Comparison of ENCODE assay signal across 8 mouse cellular contexts in genomic region chr19:24961172-24961962, GRCm38 (mm10). TPM values are rescaled to one million over a fixed set of nuclear protein-coding genes. Genes with fewer than 3 reads are reported as not detected.
DNase-seq lines count a peak whose midpoint lies in the region; ATAC-seq and TF ChIP-seq lines count a peak whose summit lies in the region.

Cbwd1 (minus strand) TSS chr19:24961610.

- 0 out of 4 replicates have a peak, but pooled peaks of 1 of the 2 experiments have one; percentile 24 for TF ChIP-seq EP300 in MEL (IDR thresholded peaks at IDR 0.05; ENCODE audit: low read depth in 1 of 2, low read length in 2 of 2)

- peak; percentile 51 to 65 (median 59); a peak in 5 of 6 replicates for TF ChIP-seq CTCF in MEL (IDR thresholded peaks at IDR 0.05 in 2 of 3, conservative IDR thresholded peaks at IDR 0.05 in 1 of 3; ENCODE audit: control insufficient read depth in 1 of 3, insufficient read depth in 1 of 3, low read depth in 2 of 3, low read length in 3 of 3, poor library complexity in 1 of 3, severe bottlenecking in 1 of 3)
- TF ChIP-seq CTCF in cerebellum, adult 2 months (IDR thresholded peaks at IDR 0.05; ENCODE audit: borderline replicate concordance, insufficient read depth, low read depth, low read length), result peak; percentile 80
- TF ChIP-seq CTCF in forebrain, postnatal 0 days (IDR thresholded peaks at IDR 0.05; ENCODE audit: low read depth), result peak; percentile 81

- peak within 1 kb of the TSS; percentile 65 for H3K4me2 ChIP-seq in forebrain, postnatal 0 days (ENCODE audit: low read depth)
- peak within 1 kb of the TSS; percentile 64 for H3K4me2 ChIP-seq in lung, embryonic 15.5 days

- peak; percentile 98 for DNase-seq in MEL (ENCODE audit: low read depth, low spot score)
- peak; percentile 93 to 95 for DNase-seq in cerebellum, adult 2 months
- peak; percentile 98 for DNase-seq in forebrain, postnatal 0 days
- DNase-seq in heart, postnatal 4 days, result peak; percentile 98
- DNase-seq in layer of hippocampus, adult 8-10 months (ENCODE audit: low spot score in 2 of 2), result peak; percentile 97
- peak; percentile 96 for DNase-seq in ovary, adult 18-20 months (ENCODE audit: low spot score)
- peak; percentile 100 for DNase-seq in thymus, postnatal 0 days (ENCODE audit: low spot score)

- TF ChIP-seq POLR2A in MEL (IDR thresholded peaks at IDR 0.05; ENCODE audit: control insufficient read depth in 1 of 2, insufficient read depth in 1 of 2, low read depth in 1 of 2, low read length in 2 of 2, poor library complexity in 1 of 2), result peak; percentile 61 to 96; a peak in 3 of 4 replicates
- TF ChIP-seq POLR2A in cerebellum, adult 2 months (IDR thresholded peaks at IDR 0.05; ENCODE audit: borderline replicate concordance, insufficient read depth, low read length), result peak; percentile 81; the same call in 1 of the 2 replicates

- peaks cover 0 to 7% of the 10 kb centered on the region in 2 experiments; a peak in 2 of 4 replicates for H3K36me3 ChIP-seq in MEL (ENCODE audit: control insufficient read depth in 1 of 2, insufficient read depth in 2 of 2, low read length in 2 of 2)
- H3K36me3 ChIP-seq in forebrain, postnatal 0 days (ENCODE audit: insufficient read depth), result no peaks in the 10 kb centered on the region
- 0 out of 2 replicates have a peak, but pooled peaks cover under 1% of the 10 kb centered on the region for H3K36me3 ChIP-seq in lung, embryonic 15.5 days

- TF ChIP-seq RAD21 in MEL (IDR thresholded peaks at IDR 0.05; ENCODE audit: low read depth, low read length), result peak; percentile 75

- peak within 1 kb of the TSS; percentile 95 to 99 for H3K4me3 ChIP-seq in MEL (ENCODE audit: control insufficient read depth in 1 of 2, insufficient read depth in 1 of 2, low read depth in 2 of 2, low read length in 2 of 2)
- H3K4me3 ChIP-seq in cerebellum, adult 2 months (replicated peaks; ENCODE audit: insufficient read depth, low read depth, low read length), result peak within 1 kb of the TSS; percentile 85
- H3K4me3 ChIP-seq in forebrain, postnatal 0 days (ENCODE audit: low read depth, low read length), result peak within 1 kb of the TSS; percentile 65
- peak within 1 kb of the TSS; percentile 89 for H3K4me3 ChIP-seq in lung, embryonic 15.5 days

- H3K9me3 ChIP-seq in MEL (replicated peaks; ENCODE audit: insufficient read depth, low read length), result no peaks in the 10 kb centered on the region
- no peaks in the 10 kb centered on the region for H3K9me3 ChIP-seq in forebrain, postnatal 0 days (ENCODE audit: low read length)
- no peaks in the 10 kb centered on the region for H3K9me3 ChIP-seq in lung, embryonic 15.5 days

- no peaks in the 10 kb centered on the region for H3K27me3 ChIP-seq in MEL (ENCODE audit: control insufficient read depth in 1 of 2, insufficient read depth in 2 of 2, low read length in 2 of 2)
- no peaks in the 10 kb centered on the region for H3K27me3 ChIP-seq in cerebellum, adult 2 months (ENCODE audit: control insufficient read depth, insufficient read depth, low read length)
- no peaks in the 10 kb centered on the region for H3K27me3 ChIP-seq in forebrain, postnatal 0 days (ENCODE audit: insufficient read depth, low read length)
- no peaks in the 10 kb centered on the region for H3K27me3 ChIP-seq in lung, embryonic 15.5 days

- ATAC-seq in forebrain, postnatal 0 days, result peak; percentile 100
- ATAC-seq in lung, embryonic 15.5 days (ENCODE audit: borderline replicate concordance, extremely low read depth, low FRiP score, low TSS enrichment), result peak; percentile 100

- peak within 1 kb of the TSS; percentile 52; the same call in 1 of the 2 replicates for H3K27ac ChIP-seq in MEL (ENCODE audit: control insufficient read depth, low read depth, low read length)
- no peak within 1 kb of the TSS for H3K27ac ChIP-seq in cerebellum, adult 2 months (ENCODE audit: insufficient read depth, low read length)
- H3K27ac ChIP-seq in forebrain, postnatal 0 days (ENCODE audit: low read depth, low read length), result no peak within 1 kb of the TSS
- peak within 1 kb of the TSS; percentile 42; the same call in 1 of the 2 replicates for H3K27ac ChIP-seq in lung, embryonic 15.5 days

- H3K4me1 ChIP-seq in MEL (ENCODE audit: control insufficient read depth in 1 of 2, insufficient read depth in 2 of 2, low read length in 2 of 2), result peaks cover 0 to 7% of the 10 kb centered on the region in 2 experiments; a peak in 1 of 4 replicates
- H3K4me1 ChIP-seq in cerebellum, adult 2 months (ENCODE audit: control insufficient read depth, insufficient read depth, low read length), result no peaks in the 10 kb centered on the region
- peaks cover 5% of the 10 kb centered on the region; the same call in 1 of the 2 replicates for H3K4me1 ChIP-seq in forebrain, postnatal 0 days (ENCODE audit: insufficient read depth)
- H3K4me1 ChIP-seq in lung, embryonic 15.5 days, result peaks cover 17% of the 10 kb centered on the region

- WGBS in cerebellum, adult 2 months, result under 1% methylated on average over 36 of the region's 36 CpGs
- under 1% methylated on average over 36 of the region's 36 CpGs for WGBS in forebrain, postnatal 0 days
- WGBS in lung, embryonic 15.5 days, result under 1% methylated on average over 36 of the region's 36 CpGs

- peaks cover 5% of the 10 kb centered on the region for H3K79me2 ChIP-seq in MEL (ENCODE audit: control insufficient read depth, insufficient read depth, low read length, poor library complexity)

- peak within 1 kb of the TSS; percentile 91 for H3K9ac ChIP-seq in MEL (ENCODE audit: control insufficient read depth, low read depth, low read length, poor library complexity, severe bottlenecking)
- H3K9ac ChIP-seq in forebrain, postnatal 0 days, result peak within 1 kb of the TSS; percentile 54
- peak within 1 kb of the TSS; percentile 72 for H3K9ac ChIP-seq in lung, embryonic 15.5 days

TF ChIP-seq in MEL, 35 proteins besides CTCF, POLR2A, EP300 and RAD21 (continues in another document):
- TF ChIP-seq MXI1 (IDR thresholded peaks at IDR 0.05; ENCODE audit: low read depth, low read length), result peak; percentile 95
- peak; percentile 91 for TF ChIP-seq HCFC1 (IDR thresholded peaks at IDR 0.05; ENCODE audit: low read depth, low read length)
- TF ChIP-seq GATA1 (IDR thresholded peaks at IDR 0.05; ENCODE audit: low read depth, low read length), result no peak
- TF ChIP-seq USF1 (IDR thresholded peaks at IDR 0.05; ENCODE audit: low read depth, low read length), result peak; percentile 18; the same call in 1 of the 2 replicates
- TF ChIP-seq ETS1 (IDR thresholded peaks at IDR 0.05; ENCODE audit: low read depth, low read length), result 0 out of 2 replicates have a peak, but pooled peaks have one; percentile 26
- TF ChIP-seq POLR2AphosphoS5 (IDR thresholded peaks at IDR 0.05; ENCODE audit: borderline replicate concordance, low read depth, low read length), result no peak
- no peak; the same call in 1 of the 2 replicates for TF ChIP-seq KAT2A (conservative IDR thresholded peaks at IDR 0.05; ENCODE audit: low read depth, low read length)
- no peak for TF ChIP-seq JUND (IDR thresholded peaks at IDR 0.05; ENCODE audit: low read depth, low read length)
- TF ChIP-seq E2F4 (IDR thresholded peaks at IDR 0.05; ENCODE audit: borderline replicate concordance, low read depth, low read length), result no peak
- TF ChIP-seq ZC3H11A (IDR thresholded peaks at IDR 0.05; ENCODE audit: low read depth, low read length), result peak; percentile 52
- TF ChIP-seq CHD1 (IDR thresholded peaks at IDR 0.05; ENCODE audit: low read depth, low read length), result no peak
- peak; percentile 81; the same call in 1 of the 2 replicates for TF ChIP-seq POLR2AphosphoS2 (IDR thresholded peaks at IDR 0.05; ENCODE audit: low read length)
- no peak for TF ChIP-seq MAFK (IDR thresholded peaks at IDR 0.05; ENCODE audit: borderline replicate concordance, low read depth, low read length)
- TF ChIP-seq MAZ (IDR thresholded peaks at IDR 0.05; ENCODE audit: low read depth, low read length), result no peak
- TF ChIP-seq TCF12 (IDR thresholded peaks at IDR 0.05; ENCODE audit: low read depth, low read length), result peak; percentile 66; the same call in 1 of the 2 replicates
- peak; percentile 57; the same call in 1 of the 2 replicates for TF ChIP-seq NRF1 (IDR thresholded peaks at IDR 0.05; ENCODE audit: insufficient read depth, low read depth, low read length, poor library complexity, severe bottlenecking)
- TF ChIP-seq RCOR1 (IDR thresholded peaks at IDR 0.05; ENCODE audit: low read depth, low read length), result no peak
- peak; percentile 58 for TF ChIP-seq SMC3 (IDR thresholded peaks at IDR 0.05; ENCODE audit: low read depth, low read length)
- TF ChIP-seq ELF1 (IDR thresholded peaks at IDR 0.05; ENCODE audit: low read depth, low read length), result peak; percentile 91
- peak; percentile 65 for TF ChIP-seq MAX (IDR thresholded peaks at IDR 0.05; ENCODE audit: low read length)
- TF ChIP-seq SIN3A (IDR thresholded peaks at IDR 0.05; ENCODE audit: low read length), result peak; percentile 96
- peak; percentile 67 for TF ChIP-seq MYC (IDR thresholded peaks at IDR 0.05; ENCODE audit: low read depth, low read length)
- no peak for TF ChIP-seq MYB (IDR thresholded peaks at IDR 0.05; ENCODE audit: low read depth, low read length)
- 0 out of 2 replicates have a peak, but pooled peaks have one; percentile 39 for TF ChIP-seq MEF2A (IDR thresholded peaks at IDR 0.05; ENCODE audit: extremely low read depth, insufficient replicate concordance, low read depth, low read length, poor library complexity, severe bottlenecking)
- no peak for TF ChIP-seq USF2 (IDR thresholded peaks at IDR 0.05; ENCODE audit: borderline replicate concordance in 1 of 2, insufficient read depth in 1 of 2, low read depth in 1 of 2, low read length in 2 of 2)
- TF ChIP-seq ZKSCAN1 (IDR thresholded peaks at IDR 0.05; ENCODE audit: low read depth, low read length), result no peak
- no peak; the same call in 1 of the 2 replicates for TF ChIP-seq ZNF384 (IDR thresholded peaks at IDR 0.05; ENCODE audit: low read depth, low read length)
- TF ChIP-seq TBP (IDR thresholded peaks at IDR 0.05; ENCODE audit: low read depth, low read length), result peak; percentile 73; the same call in 1 of the 2 replicates

RNA-seq across cellular contexts. Expression of gene Cbwd1, which starts in this region (rescaled TPM):
- 20.5 and 24.0 TPM in 2 replicates for total RNA-seq in MEL (2012; rRNA removed)
- 10 to 100 TPM in 1 of 2 experiments, not detected in 1; 14.2 TPM for polyA plus RNA-seq in MEL (2012; ENCODE audit: insufficient read depth in 1 of 2, insufficient read length in 2 of 2, low read depth in 1 of 2, low replicate concordance in 2 of 2, missing spikeins in 1 of 2)
- 12.8 and 13.0 TPM in 2 replicates for polyA plus RNA-seq in cerebellum, adult 2 months (2012; rRNA removed)
- 19.3 and 21.2 TPM in 2 replicates for total RNA-seq in forebrain, postnatal 0 days (2014; rRNA removed)
- polyA plus RNA-seq in forebrain, postnatal 0 days (2015; fragmentation: Nextera tagmentation; extraction: Ambion mirVana), result 7.8 and 8.6 TPM in 2 replicates
- 10 to 100 TPM; 11.5 to 12.9 TPM for total RNA-seq in heart, postnatal 4 days (2021)
- total RNA-seq in layer of hippocampus, adult 8-10 months (2022), result 10 to 100 TPM; 13.4 to 18.0 (median 15.0) TPM
- polyA plus RNA-seq in lung, embryonic 15.5 days (2015; fragmentation: Nextera tagmentation; extraction: Ambion mirVana), result 18.8 and 18.9 TPM in 2 replicates
- polyA plus RNA-seq in thymus, postnatal 0 days (2015; fragmentation: Nextera tagmentation; extraction: Ambion mirVana), result 15.4 and 19.6 TPM in 2 replicates

Comparison
In these comparisons a context has a peak if more than half of its experiments do, and no peak if none do; other contexts are left out.
1. H3K27ac ChIP-seq: peak in MEL (single experiment) and lung, embryonic 15.5 days (single experiment); none in cerebellum, adult 2 months (single experiment) and forebrain, postnatal 0 days (single experiment).
2. Peak in every context shown above with its lines, with median percentiles within 50 percentile points of each other: DNase-seq, H3K4me3 ChIP-seq, H3K9ac ChIP-seq and CTCF ChIP-seq.